Mouse (Mus musculus): ENCODE measurements at regions not wholly inside any gene's neighbourhood (a gene's known extent, or its start where the extent isn't known, plus 50 kb on each side); places are given as distances from the start of the nearest gene placed in this dataset.

DNA sequence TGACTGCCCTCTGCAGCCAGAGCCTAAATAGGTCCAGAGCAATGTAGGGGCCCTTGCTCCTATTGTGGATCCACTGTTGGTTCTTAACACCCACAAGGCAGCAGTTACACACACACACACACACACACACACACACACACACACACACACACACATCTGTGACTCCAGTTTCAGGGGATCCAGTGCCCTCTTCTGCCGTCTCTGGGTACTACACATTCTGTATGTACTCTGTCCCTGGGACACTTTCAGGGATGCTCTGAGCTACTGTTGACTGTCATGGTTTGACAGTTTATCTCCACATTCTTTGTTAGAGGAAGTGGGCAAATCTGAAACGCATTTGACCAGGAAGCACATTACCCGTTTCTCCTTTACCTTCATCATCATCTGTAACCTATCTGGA is 443.8 kb upstream of the Igfbp7 start:
- no peak for TF ChIP-seq CTCF (IDR thresholded peaks at IDR 0.05; ENCODE audit: low read depth)
- no peak for TF ChIP-seq EP300 (IDR thresholded peaks at IDR 0.05; ENCODE audit: low read depth)

Measured in heart, postnatal 0 days (tissue).